Mouse (Mus musculus): ENCODE measurements at regions not wholly inside any gene's neighbourhood (a gene's known extent, or its start where the extent isn't known, plus 50 kb on each side); places are given as distances from the start of the nearest gene placed in this dataset.

DNA sequence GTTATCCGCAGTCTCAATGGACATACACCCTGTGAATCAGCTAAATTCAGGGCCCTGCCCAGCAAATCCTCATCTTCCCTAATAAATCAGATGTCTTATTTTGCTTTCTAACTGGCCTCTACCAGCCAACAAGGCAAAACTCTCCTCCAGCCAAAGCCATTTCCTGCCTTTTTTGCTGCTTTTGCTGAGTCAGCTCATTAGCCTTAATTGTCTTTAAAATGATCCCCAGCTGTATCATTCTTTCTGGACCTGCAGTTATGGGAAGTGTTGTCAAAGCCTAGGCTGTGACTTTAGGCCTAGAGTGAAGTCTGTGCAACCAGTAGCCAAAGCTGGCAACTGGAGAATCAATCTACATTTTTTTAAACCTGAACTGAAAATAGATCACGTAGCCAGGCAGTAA is 81.4 kb downstream of the Mtpn start:
- H3K4me3 ChIP-seq: no peak overlapping the region
- no peak for TF ChIP-seq CTCF (conservative IDR thresholded peaks at IDR 0.05)
- DNase-seq (ENCODE audit: low spot score in 2 of 2): no peak
- H3K27ac ChIP-seq: no peak overlapping the region

DNA sequence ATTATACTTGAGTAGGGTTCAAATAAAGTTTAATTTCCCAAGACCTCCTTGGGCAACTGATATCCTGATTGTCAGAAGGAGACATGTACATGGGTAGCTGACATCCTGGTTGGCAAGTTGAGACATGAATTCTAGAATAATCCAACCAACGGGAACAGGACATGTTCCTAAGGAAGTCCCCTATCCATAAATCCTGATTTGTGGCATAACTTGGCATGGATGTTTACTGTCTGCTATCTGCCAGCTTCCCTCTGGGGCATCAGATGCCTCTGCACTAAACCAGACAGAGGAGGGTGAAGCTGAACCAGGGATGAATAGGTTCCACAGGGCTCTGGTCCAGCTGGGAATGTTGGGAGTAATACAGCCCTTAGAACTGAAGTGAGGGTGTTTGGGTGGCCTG is 94.7 kb downstream of the Mtpn start:
- no peak overlapping the region for H3K27ac ChIP-seq
- H3K4me3 ChIP-seq: no peak overlapping the region
- no peak for DNase-seq (ENCODE audit: low spot score in 2 of 2)
- no peak for TF ChIP-seq CTCF (conservative IDR thresholded peaks at IDR 0.05)

GRCm38 (mm10) chr6:35426301-35426700 is 100.4 kb upstream of the Fam180a start:
- H3K4me3 ChIP-seq: no peak overlapping the region
- DNase-seq (ENCODE audit: low spot score in 2 of 2): peak in 1 of 2 experiments; percentile 7
- no peak for TF ChIP-seq CTCF (conservative IDR thresholded peaks at IDR 0.05)
- no peak overlapping the region for H3K27ac ChIP-seq

DNA sequence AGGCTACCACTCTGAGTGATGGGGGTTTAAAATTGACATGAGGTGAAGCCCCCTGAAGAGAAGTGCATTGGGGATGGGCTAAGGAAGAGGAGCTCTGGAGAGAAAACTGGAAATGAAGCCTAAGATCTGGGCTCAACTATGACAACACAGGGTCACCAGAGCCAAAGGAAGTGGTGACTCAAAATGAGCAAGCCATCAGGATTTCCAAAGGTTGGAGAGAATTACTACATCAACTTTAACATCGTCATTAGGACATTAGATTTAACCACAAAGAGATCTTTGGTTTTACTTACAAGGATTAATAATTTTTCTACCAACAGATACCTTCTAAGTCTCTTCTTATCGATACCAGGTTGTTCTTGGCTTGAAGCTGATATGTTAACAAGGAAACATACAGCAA is 98.6 kb upstream of the Fam180a start:
- no peak overlapping the region for H3K4me3 ChIP-seq
- H3K27ac ChIP-seq: no peak overlapping the region
- no peak for DNase-seq (ENCODE audit: low spot score in 2 of 2)
- no peak for TF ChIP-seq CTCF (conservative IDR thresholded peaks at IDR 0.05)

GRCm38 (mm10) chr6:35420924-35421323 is 95.0 kb upstream of the Fam180a start:
- no peak for TF ChIP-seq CTCF (conservative IDR thresholded peaks at IDR 0.05)
- H3K4me3 ChIP-seq: no peak overlapping the region
- DNase-seq (ENCODE audit: low spot score in 2 of 2): no peak
- no peak overlapping the region for H3K27ac ChIP-seq

GRCm38 (mm10) chr6:35405044-35405443 is 79.1 kb upstream of the Fam180a start:
- DNase-seq (ENCODE audit: low spot score in 2 of 2): peak; percentile 32 to 36
- no peak for TF ChIP-seq CTCF (conservative IDR thresholded peaks at IDR 0.05)
- Histone ChIP-seq H3K4me3 (no peak overlapping the region), H3K27ac (peak overlapping the region; percentile 36; the same call in 1 of the 2 replicates)

DNA sequence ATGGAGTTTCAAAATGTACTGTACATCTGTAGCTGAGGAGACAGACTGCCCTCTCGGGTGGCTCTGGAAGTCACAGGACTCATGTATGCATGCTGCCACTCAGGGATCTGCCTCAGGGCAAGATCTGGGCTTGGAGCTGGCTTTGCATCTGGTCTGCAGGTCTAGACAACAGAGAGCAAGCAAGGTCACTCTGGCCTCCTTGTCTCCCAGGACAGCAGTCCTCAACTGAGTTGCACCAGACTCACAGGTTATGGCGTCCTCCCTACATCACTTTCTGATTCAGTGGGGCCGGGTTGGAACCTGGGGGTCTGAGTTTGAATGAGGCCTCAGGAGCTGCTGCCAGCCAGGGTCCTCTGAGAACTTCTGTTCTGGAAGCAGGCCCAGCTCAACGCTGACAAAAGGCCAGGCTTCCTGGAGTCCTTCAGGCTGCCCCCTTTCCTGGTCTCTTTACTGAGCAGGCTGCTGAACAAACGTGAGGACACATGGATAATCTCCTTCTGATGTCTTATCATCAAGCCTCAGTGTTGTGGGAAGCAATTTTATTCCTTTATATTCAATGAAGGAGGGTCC is 77.5 kb upstream of the Fam180a start:
- TF ChIP-seq CTCF (conservative IDR thresholded peaks at IDR 0.05): no peak
- no peak for DNase-seq (ENCODE audit: low spot score in 2 of 2)
- Histone ChIP-seq H3K27ac (no peak overlapping the region), H3K4me3 (no peak overlapping the region)

GRCm38 (mm10) chr6:35395726-35396125 is 69.8 kb upstream of the Fam180a start:
- no peak for DNase-seq (ENCODE audit: low spot score in 2 of 2)
- TF ChIP-seq CTCF (conservative IDR thresholded peaks at IDR 0.05): no peak
- H3K4me3 ChIP-seq: no peak overlapping the region

GRCm38 (mm10) chr6:35388827-35389226 is 62.9 kb upstream of the Fam180a start:
- Histone ChIP-seq H3K4me3 (no peak overlapping the region), H3K27ac (no peak overlapping the region)
- TF ChIP-seq CTCF (conservative IDR thresholded peaks at IDR 0.05): no peak
- no peak for DNase-seq (ENCODE audit: low spot score in 2 of 2)

More at GRCm38 (mm10) chr6:35395726-35396125, 69.8 kb upstream of the Fam180a start:
- H3K27ac ChIP-seq: no peak overlapping the region

GRCm38 (mm10) chr6:35381536-35381935 is 55.6 kb upstream of the Fam180a start:
- H3K27ac ChIP-seq: no peak overlapping the region
- no peak for TF ChIP-seq CTCF (conservative IDR thresholded peaks at IDR 0.05)
- no peak for DNase-seq (ENCODE audit: low spot score in 2 of 2)
- no peak overlapping the region for H3K4me3 ChIP-seq

DNA sequence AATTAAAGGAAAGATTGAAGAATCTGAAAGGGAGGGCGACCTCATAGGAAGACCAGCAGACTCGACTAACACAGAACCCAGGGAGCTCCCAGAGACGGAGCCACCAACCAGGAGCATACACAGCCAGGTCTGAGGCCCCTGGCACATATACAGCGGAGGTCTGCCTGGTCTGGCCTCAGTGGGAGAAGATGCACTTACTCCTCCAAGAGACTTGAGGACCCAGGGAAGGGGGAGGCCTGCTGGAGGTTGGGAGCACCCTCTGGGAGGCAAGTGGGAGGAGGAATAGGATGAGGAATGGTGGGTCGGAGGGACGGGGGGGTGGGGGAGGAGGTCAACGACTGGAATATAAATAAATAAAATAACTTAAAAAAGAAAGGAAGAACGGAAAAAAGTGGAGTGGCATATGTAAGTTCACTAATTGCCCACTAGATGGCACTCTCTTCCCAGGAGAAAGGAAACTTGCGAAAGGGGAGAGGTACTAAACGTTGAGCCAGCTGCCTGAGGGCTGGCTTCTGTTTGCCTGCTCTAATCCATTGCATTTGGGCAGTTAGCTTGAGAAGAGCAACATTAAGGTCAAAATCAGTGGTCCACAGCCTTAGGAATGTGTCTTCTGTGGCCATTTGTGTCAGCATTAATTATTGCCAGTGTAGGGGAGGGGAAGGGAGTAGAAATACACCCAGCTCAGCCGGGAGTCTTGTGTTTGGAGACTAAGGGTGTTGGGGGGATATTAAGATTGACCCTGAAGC is 55.0 kb upstream of the Fam180a start:
- DNase-seq (ENCODE audit: low spot score in 2 of 2): peak; percentile 27 to 32
- Histone ChIP-seq H3K27ac (peak overlapping the region; percentile 2; the same call in 1 of the 2 replicates), H3K4me3 (peak overlapping the region; percentile 20; the same call in 1 of the 2 replicates)
- TF ChIP-seq CTCF (conservative IDR thresholded peaks at IDR 0.05): peak; percentile 92

DNA sequence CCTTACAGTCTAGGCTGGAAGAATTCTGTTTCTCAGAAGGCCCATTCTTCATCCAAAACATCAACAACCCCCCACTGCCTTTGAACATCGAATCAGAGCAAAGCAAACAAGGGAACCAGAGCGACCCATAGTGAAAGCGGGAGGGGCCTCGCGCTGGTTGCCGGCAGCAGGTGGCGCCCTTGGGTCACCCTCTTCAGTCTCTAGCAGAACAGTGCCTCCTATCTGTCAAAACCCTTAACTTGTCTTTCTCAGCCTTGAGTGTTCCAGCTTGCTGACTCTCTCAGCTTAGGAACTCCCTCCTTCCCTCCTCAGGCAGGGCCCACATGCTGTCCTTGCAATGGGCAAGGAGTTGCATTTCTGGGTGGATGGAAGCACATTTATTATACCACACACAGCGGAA is 53.9 kb upstream of the Fam180a start:
- Histone ChIP-seq H3K4me3 (0 out of 2 replicates have a peak overlapping the region, but pooled peaks have one; percentile 4), H3K27ac (no peak overlapping the region)
- TF ChIP-seq CTCF (conservative IDR thresholded peaks at IDR 0.05): peak; percentile 94
- DNase-seq (ENCODE audit: low spot score in 2 of 2): peak; percentile 54 to 76

- no peak for DNase-seq (ENCODE audit: low spot score in 2 of 2)
- Histone ChIP-seq H3K27ac (no peak overlapping the region), H3K4me3 (no peak overlapping the region)
- TF ChIP-seq CTCF (conservative IDR thresholded peaks at IDR 0.05): no peak
These were observed 52.9 kb upstream of the Fam180a start for GRCm38 (mm10) chr6:35378851-35379250.

GRCm38 (mm10) chr6:35377535-35377934 is 51.6 kb upstream of the Fam180a start:
- no peak for DNase-seq (ENCODE audit: low spot score in 2 of 2)
- H3K4me3 ChIP-seq: no peak overlapping the region
- H3K27ac ChIP-seq: no peak overlapping the region
- peak; percentile 28; the same call in 1 of the 2 replicates for TF ChIP-seq CTCF (conservative IDR thresholded peaks at IDR 0.05)
